Mouse (Mus musculus) stomach, postnatal 0 days (tissue): ENCODE data around the gene Mdk.

ENCODE experiments used
- CTCF ChIP-seq: IDR thresholded peaks from 2 replicates; pipeline ENCODE4 v1.5.1; 2016; ENCODE audit warnings: antibody characterized with exemption, low read depth, mild to moderate bottlenecking, moderate library complexity
- EP300 ChIP-seq: optimal IDR thresholded peaks from 2 replicates; pipeline ENCODE3; 2016; ENCODE audit warnings: antibody characterized with exemption

- TF ChIP-seq CTCF (peak; percentile 96), EP300 (no peak)
Measured at GRCm38 (mm10) chr2:91944170-91944950, 12.3 kb upstream of the Mdk start.
